Mouse (Mus musculus): ENCODE results near the gene Myadm.

- TF ChIP-seq GATA1 (IDR thresholded peaks at IDR 0.05; ENCODE audit: low read length) (no peak), TAL1 (IDR thresholded peaks at IDR 0.05; ENCODE audit: low read length) (no peak)
These were observed 44.0 kb downstream of the Myadm start, which contains the start of gene Cacng7 for GRCm38 (mm10) chr7:3332619-3333521.
